Mouse (Mus musculus) cerebellum, postnatal 4 days (tissue): ENCODE measurements around the gene Pkdcc.

Experiments used
- DNase-seq, 2 experiments: peaks; one replicate each; pipeline ENCODE4 v3.0.0; 2022; ENCODE audit warnings: low spot score in 2 of 2, mixed read lengths in 1 of 2

Gene Pkdcc

GRCm38 (mm10) chr17:83245460-83245859 lies 30.4 kb downstream of the Pkdcc start:
- no peak for DNase-seq

- no peak for DNase-seq
Measured at GRCm38 (mm10) chr17:83246090-83246489, 31.0 kb downstream of the Pkdcc start.

- no peak for DNase-seq
Measured at GRCm38 (mm10) chr17:83247176-83247575, 32.1 kb downstream of the Pkdcc start.

GRCm38 (mm10) chr17:83248467-83248866 lies 33.4 kb downstream of the Pkdcc start:
- no peak for DNase-seq

GRCm38 (mm10) chr17:83250903-83251526 lies 35.9 kb downstream of the Pkdcc start:
- no peak for DNase-seq

GRCm38 (mm10) chr17:83253051-83253649 lies 38.1 kb downstream of the Pkdcc start:
- DNase-seq, result peak in 1 of 2 experiments; percentile 53

- peak in 1 of 2 experiments; percentile 53 for DNase-seq
Measured at GRCm38 (mm10) chr17:83267202-83268128, 52.4 kb downstream of the Pkdcc start.

- DNase-seq, result peak; percentile 82 to 85
Measured at GRCm38 (mm10) chr17:83271509-83271908, 56.4 kb downstream of the Pkdcc start.

- no peak for DNase-seq
Measured at GRCm38 (mm10) chr17:83272641-83273040, 57.5 kb downstream of the Pkdcc start.

- no peak for DNase-seq
Measured at GRCm38 (mm10) chr17:83273636-83274035, 58.5 kb downstream of the Pkdcc start.

GRCm38 (mm10) chr17:83274101-83274500 lies 59.0 kb downstream of the Pkdcc start:
- DNase-seq, result no peak
